Mouse (Mus musculus): ENCODE measurements around the gene Zc2hc1b. TPM values are rescaled to one million over a fixed set of nuclear protein-coding genes. Genes with fewer than 3 reads are reported as not detected.

Zc2hc1b gene
- polyA plus RNA-seq, 1 experiment from 2014 or later = not detected

DNA sequence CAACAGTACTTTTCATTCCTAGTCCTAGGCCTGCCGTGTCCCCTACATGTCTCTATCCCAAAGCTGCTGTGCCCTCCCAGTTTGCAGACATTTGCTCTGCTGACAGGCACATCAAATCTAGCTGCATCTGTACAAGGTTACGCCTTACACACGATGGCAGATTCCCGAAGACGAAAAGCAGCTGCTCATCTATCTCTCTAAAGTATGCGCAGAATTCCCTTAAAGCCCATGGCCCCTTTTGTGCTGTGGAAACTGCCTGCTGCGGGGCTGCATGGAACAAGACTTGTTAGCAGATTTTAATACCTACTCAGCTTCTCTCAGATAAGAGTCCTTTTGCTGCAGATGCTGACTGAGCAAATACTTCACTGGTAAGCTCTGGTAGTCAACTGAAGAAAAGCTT lies 2.4 kb upstream of the Zc2hc1b start:
- ATAC-seq (ENCODE audit: low FRiP score, low TSS enrichment) = no peak
- Histone ChIP-seq H3K4me1 (ENCODE audit: insufficient read depth, low read length) (no peaks in the 10 kb centered on the region), H3K9ac (replicated peaks; ENCODE audit: low read length) (no peak overlapping the region), H3K4me2 (replicated peaks; ENCODE audit: low read depth, low read length) (no peak overlapping the region), H3K4me3 (ENCODE audit: low read length) (no peak overlapping the region), H3K9me3 (ENCODE audit: low read length) (no peaks in the 10 kb centered on the region), H3K27me3 (ENCODE audit: insufficient read depth, low read length) (no peaks in the 10 kb centered on the region), H3K36me3 (ENCODE audit: insufficient read depth, low read length) (peaks cover 63% of the 10 kb centered on the region), H3K27ac (ENCODE audit: low read length) (no peak overlapping the region)
- WGBS = 83% methylated on average over 7 of the region's 7 CpGs

DNA sequence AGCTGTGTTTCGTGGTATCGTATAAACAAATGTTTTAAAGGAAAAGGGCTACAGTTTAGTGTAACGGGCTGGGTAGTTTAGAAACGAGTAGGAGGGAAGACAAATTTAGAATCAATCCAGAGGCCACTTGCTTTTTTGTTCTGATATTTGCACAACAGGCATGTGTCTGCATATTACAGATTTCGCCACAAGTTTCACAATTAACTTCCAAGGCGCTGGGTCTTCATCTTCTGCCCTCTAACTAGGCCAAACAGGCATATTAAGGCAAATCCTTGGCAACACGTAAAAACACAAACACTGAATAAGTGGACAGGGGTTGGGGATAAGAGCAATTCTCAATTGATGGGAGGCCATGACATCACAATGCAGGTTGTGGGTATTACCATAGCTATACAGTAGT lies 2.0 kb downstream of the Zc2hc1b start:
- peaks cover 17% of the 10 kb centered on the region for H3K4me1 ChIP-seq (ENCODE audit: insufficient read depth, low read length)
- H3K27ac ChIP-seq (ENCODE audit: low read length) = no peak overlapping the region
- no peak overlapping the region for H3K4me2 ChIP-seq (replicated peaks; ENCODE audit: low read depth, low read length)
- 88% methylated on average over 7 of the region's 7 CpGs for WGBS
- H3K27me3 ChIP-seq (ENCODE audit: insufficient read depth, low read length) = no peaks in the 10 kb centered on the region
- no peaks in the 10 kb centered on the region for H3K9me3 ChIP-seq (ENCODE audit: low read length)
- no peak for ATAC-seq (ENCODE audit: low FRiP score, low TSS enrichment)
- peaks cover 38% of the 10 kb centered on the region for H3K36me3 ChIP-seq (ENCODE audit: insufficient read depth, low read length)
- H3K4me3 ChIP-seq (ENCODE audit: low read length) = no peak overlapping the region
- no peak overlapping the region for H3K9ac ChIP-seq (replicated peaks; ENCODE audit: low read length)

- no peak overlapping the region for H3K4me3 ChIP-seq (ENCODE audit: low read length)
- no peak overlapping the region for H3K9ac ChIP-seq (replicated peaks; ENCODE audit: low read length)
- no peaks in the 10 kb centered on the region for H3K9me3 ChIP-seq (ENCODE audit: low read length)
- H3K27ac ChIP-seq (ENCODE audit: low read length) = no peak overlapping the region
- no peak for ATAC-seq (ENCODE audit: low FRiP score, low TSS enrichment)
- H3K4me2 ChIP-seq (replicated peaks; ENCODE audit: low read depth, low read length) = no peak overlapping the region
- H3K27me3 ChIP-seq (ENCODE audit: insufficient read depth, low read length) = no peaks in the 10 kb centered on the region
- peaks cover 10% of the 10 kb centered on the region; the same call in 1 of the 2 replicates for H3K36me3 ChIP-seq (ENCODE audit: insufficient read depth, low read length)
- 24% methylated on average over 10 of the region's 10 CpGs for WGBS
- peaks cover 17% of the 10 kb centered on the region for H3K4me1 ChIP-seq (ENCODE audit: insufficient read depth, low read length)
These were observed 5.0 kb downstream of the Zc2hc1b start for GRCm38 (mm10) chr10:13172798-13173221.

DNA sequence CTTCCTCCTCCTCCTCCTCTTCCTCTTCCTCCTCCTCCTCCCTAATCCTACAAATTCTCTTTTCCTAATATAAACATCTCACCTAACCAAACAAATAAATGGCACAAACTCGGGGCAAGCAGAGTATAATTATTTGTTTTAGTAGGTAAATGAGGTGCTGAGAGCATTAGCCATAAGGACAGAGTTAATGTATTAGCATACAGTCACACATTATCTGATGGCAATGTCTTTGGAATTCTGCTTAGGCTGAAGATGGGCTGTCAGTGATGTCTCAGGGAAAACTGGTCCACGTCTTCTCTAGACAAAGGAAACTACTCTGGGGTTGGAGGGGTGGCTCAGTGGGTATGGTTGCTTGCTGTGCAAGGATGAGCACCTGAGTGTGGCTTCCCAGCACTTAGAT lies 6.4 kb downstream of the Zc2hc1b start:
- Histone ChIP-seq H3K4me3 (ENCODE audit: low read length) (no peak overlapping the region), H3K27ac (ENCODE audit: low read length) (no peak overlapping the region), H3K9ac (replicated peaks; ENCODE audit: low read length) (no peak overlapping the region), H3K4me2 (replicated peaks; ENCODE audit: low read depth, low read length) (no peak overlapping the region), H3K36me3 (ENCODE audit: insufficient read depth, low read length) (peaks cover 3% of the 10 kb centered on the region; the same call in 1 of the 2 replicates), H3K4me1 (ENCODE audit: insufficient read depth, low read length) (peaks cover 17% of the 10 kb centered on the region), H3K9me3 (ENCODE audit: low read length) (no peaks in the 10 kb centered on the region), H3K27me3 (ENCODE audit: insufficient read depth, low read length) (no peaks in the 10 kb centered on the region)
- ATAC-seq (ENCODE audit: low FRiP score, low TSS enrichment) = no peak
- WGBS = 52% methylated on average over 2 of the region's 2 CpGs

DNA sequence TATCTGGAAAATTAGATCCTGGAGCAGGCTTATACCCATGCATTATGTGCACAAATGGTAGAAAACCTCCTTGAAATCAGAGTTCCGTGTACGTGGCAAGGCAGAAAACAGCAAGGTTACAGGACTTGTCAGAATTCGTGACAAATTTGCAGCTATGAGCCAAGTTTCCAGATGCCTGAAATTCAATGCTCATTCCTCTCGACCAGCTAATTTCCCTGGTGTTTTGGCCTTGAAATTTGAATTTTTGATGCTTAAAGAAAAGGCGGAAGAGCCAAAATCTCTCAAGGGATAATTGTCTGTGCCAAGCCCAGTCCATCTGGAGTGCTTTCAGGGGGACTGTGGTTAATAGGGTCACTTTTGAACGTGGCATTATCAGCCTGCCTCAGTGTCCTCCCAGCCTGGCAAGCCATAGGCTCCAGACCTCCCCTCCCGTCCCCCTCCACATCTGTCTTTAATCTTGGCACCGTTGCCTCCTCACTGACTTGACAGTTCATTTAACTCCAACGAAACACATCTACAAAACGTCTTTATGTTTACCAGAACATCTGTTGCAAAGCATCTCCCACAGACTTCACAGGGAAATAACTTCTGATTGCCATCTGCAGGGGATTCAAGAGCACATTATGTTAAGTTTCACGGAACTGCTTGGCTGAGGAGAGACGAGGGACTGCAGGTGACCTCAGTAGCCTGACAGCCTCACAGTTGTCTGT lies 6.9 kb downstream of the Zc2hc1b start:
- H3K4me2 ChIP-seq (replicated peaks; ENCODE audit: low read depth, low read length) = no peak overlapping the region
- 26% methylated on average over 12 of the region's 12 CpGs for WGBS
- H3K27ac ChIP-seq (ENCODE audit: low read length) = no peak overlapping the region
- no peaks in the 10 kb centered on the region for H3K9me3 ChIP-seq (ENCODE audit: low read length)
- no peak overlapping the region for H3K9ac ChIP-seq (replicated peaks; ENCODE audit: low read length)
- no peaks in the 10 kb centered on the region for H3K27me3 ChIP-seq (ENCODE audit: insufficient read depth, low read length)
- no peaks in the 10 kb centered on the region for H3K36me3 ChIP-seq (ENCODE audit: insufficient read depth, low read length)
- ATAC-seq (ENCODE audit: low FRiP score, low TSS enrichment) = no peak
- peaks cover 17% of the 10 kb centered on the region for H3K4me1 ChIP-seq (ENCODE audit: insufficient read depth, low read length)
- no peak overlapping the region for H3K4me3 ChIP-seq (ENCODE audit: low read length)

- Histone ChIP-seq H3K27ac (ENCODE audit: low read length) (no peak overlapping the region), H3K4me2 (replicated peaks; ENCODE audit: low read depth, low read length) (no peak overlapping the region), H3K9me3 (ENCODE audit: low read length) (no peaks in the 10 kb centered on the region), H3K27me3 (ENCODE audit: insufficient read depth, low read length) (no peaks in the 10 kb centered on the region), H3K4me3 (ENCODE audit: low read length) (no peak overlapping the region), H3K9ac (replicated peaks; ENCODE audit: low read length) (no peak overlapping the region), H3K4me1 (ENCODE audit: insufficient read depth, low read length) (peaks cover 17% of the 10 kb centered on the region), H3K36me3 (ENCODE audit: insufficient read depth, low read length) (no peaks in the 10 kb centered on the region)
- ATAC-seq (ENCODE audit: low FRiP score, low TSS enrichment) = no peak
- 81% methylated on average over 5 of the region's 5 CpGs for WGBS
These were observed 9.4 kb downstream of the Zc2hc1b start for GRCm38 (mm10) chr10:13168461-13168860.

GRCm38 (mm10) chr10:13162031-13162430 lies 15.8 kb downstream of the Zc2hc1b start:
- Histone ChIP-seq H3K4me3 (ENCODE audit: low read length) (no peak overlapping the region), H3K4me2 (replicated peaks; ENCODE audit: low read depth, low read length) (no peak overlapping the region), H3K4me1 (ENCODE audit: insufficient read depth, low read length) (no peaks in the 10 kb centered on the region), H3K9ac (replicated peaks; ENCODE audit: low read length) (no peak overlapping the region), H3K27me3 (ENCODE audit: insufficient read depth, low read length) (no peaks in the 10 kb centered on the region), H3K9me3 (ENCODE audit: low read length) (no peaks in the 10 kb centered on the region), H3K36me3 (ENCODE audit: insufficient read depth, low read length) (no peaks in the 10 kb centered on the region), H3K27ac (ENCODE audit: low read length) (no peak overlapping the region)
- WGBS = 72% methylated on average over 4 of the region's 4 CpGs
- ATAC-seq (ENCODE audit: low FRiP score, low TSS enrichment) = no peak

GRCm38 (mm10) chr10:13160913-13161312 lies 16.9 kb downstream of the Zc2hc1b start:
- no peak overlapping the region for H3K27ac ChIP-seq (ENCODE audit: low read length)
- WGBS = 91% methylated on average over 4 of the region's 4 CpGs
- no peak overlapping the region for H3K4me3 ChIP-seq (ENCODE audit: low read length)
- no peaks in the 10 kb centered on the region for H3K27me3 ChIP-seq (ENCODE audit: insufficient read depth, low read length)
- no peak for ATAC-seq (ENCODE audit: low FRiP score, low TSS enrichment)
- H3K9me3 ChIP-seq (ENCODE audit: low read length) = no peaks in the 10 kb centered on the region
- H3K4me1 ChIP-seq (ENCODE audit: insufficient read depth, low read length) = no peaks in the 10 kb centered on the region
- H3K9ac ChIP-seq (replicated peaks; ENCODE audit: low read length) = no peak overlapping the region
- no peaks in the 10 kb centered on the region for H3K36me3 ChIP-seq (ENCODE audit: insufficient read depth, low read length)
- H3K4me2 ChIP-seq (replicated peaks; ENCODE audit: low read depth, low read length) = no peak overlapping the region

DNA sequence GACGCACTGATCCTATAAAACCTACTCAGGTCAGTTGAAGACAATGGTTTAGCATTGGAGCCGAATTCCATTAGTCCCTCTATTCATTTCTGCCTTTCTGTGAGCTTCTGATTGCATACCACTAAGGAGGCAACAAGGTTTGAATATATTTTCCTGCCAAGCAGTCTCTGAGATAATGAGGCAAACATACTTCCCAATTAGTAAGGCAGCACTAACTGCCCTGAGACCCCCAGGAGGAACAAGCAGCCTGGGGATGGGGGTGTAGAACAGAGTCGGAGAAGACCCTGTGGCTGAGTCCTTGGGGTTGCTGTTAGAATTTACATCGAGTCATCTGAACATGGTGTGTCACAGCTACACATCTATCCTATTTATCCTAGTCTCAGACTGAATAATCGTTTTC lies 22.4 kb downstream of the Zc2hc1b start:
- no peaks in the 10 kb centered on the region for H3K9me3 ChIP-seq (ENCODE audit: low read length)
- H3K4me1 ChIP-seq (ENCODE audit: insufficient read depth, low read length) = no peaks in the 10 kb centered on the region
- no peak overlapping the region for H3K4me3 ChIP-seq (ENCODE audit: low read length)
- no peak overlapping the region for H3K4me2 ChIP-seq (replicated peaks; ENCODE audit: low read depth, low read length)
- H3K9ac ChIP-seq (replicated peaks; ENCODE audit: low read length) = no peak overlapping the region
- ATAC-seq (ENCODE audit: low FRiP score, low TSS enrichment) = no peak
- H3K27me3 ChIP-seq (ENCODE audit: insufficient read depth, low read length) = no peaks in the 10 kb centered on the region
- no peak overlapping the region for H3K27ac ChIP-seq (ENCODE audit: low read length)
- H3K36me3 ChIP-seq (ENCODE audit: insufficient read depth, low read length) = no peaks in the 10 kb centered on the region
- WGBS = 89% methylated on average over 5 of the region's 5 CpGs

DNA sequence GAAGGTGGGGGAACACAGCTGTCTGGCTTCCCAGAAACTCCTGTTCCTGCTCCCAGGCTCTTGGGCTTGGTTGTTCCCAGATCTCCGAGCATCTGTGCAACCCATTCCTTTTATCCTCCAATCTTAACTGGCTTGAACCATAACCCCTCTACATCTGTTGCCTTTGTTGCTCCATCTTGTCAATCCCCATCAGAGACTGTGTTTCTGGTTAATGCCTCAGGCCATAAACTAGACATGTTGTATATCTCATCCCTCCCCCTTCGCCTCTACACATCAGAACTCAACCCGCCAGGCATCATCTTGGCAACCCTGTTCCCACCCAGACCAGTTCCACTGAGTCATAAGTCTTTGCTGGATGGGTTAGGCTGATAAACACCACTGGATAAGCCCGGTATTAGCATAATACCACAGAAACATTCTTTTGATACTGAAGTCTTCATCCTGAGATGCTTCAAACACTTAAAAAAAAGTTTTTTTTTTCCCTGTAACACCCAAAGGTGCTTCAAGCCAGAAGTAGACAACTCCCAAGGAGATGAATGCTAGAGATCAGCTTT lies 24.9 kb downstream of the Zc2hc1b start:
- no peak for ATAC-seq (ENCODE audit: low FRiP score, low TSS enrichment)
- H3K4me1 ChIP-seq (ENCODE audit: insufficient read depth, low read length) = no peaks in the 10 kb centered on the region
- no peak overlapping the region for H3K27ac ChIP-seq (ENCODE audit: low read length)
- H3K27me3 ChIP-seq (ENCODE audit: insufficient read depth, low read length) = no peaks in the 10 kb centered on the region
- no peak overlapping the region for H3K4me2 ChIP-seq (replicated peaks; ENCODE audit: low read depth, low read length)
- H3K9me3 ChIP-seq (ENCODE audit: low read length) = no peaks in the 10 kb centered on the region
- WGBS = 84% methylated on average over 4 of the region's 4 CpGs
- H3K36me3 ChIP-seq (ENCODE audit: insufficient read depth, low read length) = no peaks in the 10 kb centered on the region
- no peak overlapping the region for H3K4me3 ChIP-seq (ENCODE audit: low read length)
- H3K9ac ChIP-seq (replicated peaks; ENCODE audit: low read length) = no peak overlapping the region
